Mouse (Mus musculus) activated CD4-positive, CD25-positive, alpha-beta regulatory T cell (primary cell): Measurements from ENCODE around the gene Tril. TPM values are rescaled to one million over a fixed set of nuclear protein-coding genes. Genes with fewer than 3 reads are reported as not detected.

Experiments used
- polyA plus RNA-seq, 2 experiments: library from polyadenylated mRNA; unstranded; fragments of 100-300 nt; shearing (Covaris generic); gene quantifications; one replicate each; pipeline ENCODE4 v1.2.1; 2017

The Tril gene
- polyA plus RNA-seq, result under 1 TPM in 1 of 2 experiments, not detected in 1; 0.25 TPM

GRCm38 (mm10) chr6:53820486-53820985 lies at the start of gene Tril:
Gene Tril (minus strand): TSS chr6:53820830.

Other genes with a start within 250 kb of the Tril start
- gene Cpvl, start 157.8 kb upstream of the Tril start, polyA plus RNA-seq, result not detected
- gene Chn2, start 218.7 kb upstream of the Tril start, polyA plus RNA-seq, result 10 to 100 TPM; 17.5 to 19.9 TPM